8 mouse cellular contexts compared by ENCODE assay signal in the genomic region with DNA sequence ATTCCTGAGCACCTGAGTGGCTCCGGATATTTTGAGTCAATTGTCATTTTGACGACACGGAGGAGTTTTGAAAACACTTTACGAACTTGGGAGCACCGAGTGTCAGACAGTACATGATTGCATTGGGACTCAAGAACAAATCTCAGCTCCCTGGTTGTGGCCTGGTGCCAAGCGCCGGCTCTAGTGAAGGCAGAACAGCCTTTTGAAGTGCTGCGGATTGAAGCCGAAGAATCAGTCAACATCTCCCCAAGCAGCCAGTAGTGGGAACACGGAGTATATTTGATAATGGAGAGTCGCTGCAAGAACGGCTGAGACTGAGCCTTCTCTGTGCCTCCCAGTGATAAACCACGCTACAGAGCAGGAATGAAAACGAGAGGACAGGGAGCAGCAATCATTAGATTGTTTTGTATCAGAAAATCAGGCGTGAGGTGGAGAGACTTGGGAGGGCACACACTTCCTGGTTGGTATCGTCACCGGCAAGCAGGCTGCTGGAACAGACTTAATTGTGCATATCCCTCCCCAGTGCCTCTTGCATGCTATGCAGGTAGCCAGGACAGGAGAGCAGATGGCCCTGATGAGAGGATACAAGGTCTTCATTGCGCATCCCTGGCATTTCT.
DNase-seq lines count a peak whose midpoint lies in the region; ATAC-seq and TF ChIP-seq lines count a peak whose summit lies in the region.
"Had no signal": no experiment of that assay in that cellular context is flagged by ENCODE, and none has a peak within 500 bp of the region (broad histone marks: within the 10 kb centered on the region; RNA-seq: fewer than 3 reads in every experiment).

No protein-coding gene starts in this region.

- ATAC-seq in heart, embryonic 16.5 days (replicated peaks; ENCODE audit: extremely low read depth, insufficient read depth, low FRiP score), result no peak
- ATAC-seq: liver, postnatal 0 days had no signal

- H3K36me3 ChIP-seq in kidney, adult 2 months (ENCODE audit: control insufficient read depth, insufficient read depth, low read length), result no peaks in the 10 kb centered on the region
- no peaks in the 10 kb centered on the region for H3K36me3 ChIP-seq in heart, embryonic 16.5 days (ENCODE audit: control insufficient read depth, insufficient read depth)

- H3K27ac ChIP-seq in kidney, adult 2 months (ENCODE audit: insufficient read depth, low read depth, low read length), result no peak overlapping the region
- no peak overlapping the region for H3K27ac ChIP-seq in heart, embryonic 16.5 days (ENCODE audit: low read length)

- H3K4me2 ChIP-seq in heart, embryonic 16.5 days (ENCODE audit: low read depth, low read length), result peak overlapping the region; percentile 58

- TF ChIP-seq POLR2A in kidney, adult 2 months (IDR thresholded peaks at IDR 0.05; ENCODE audit: low read depth, low read length), result no peak

- TF ChIP-seq CTCF in kidney, adult 2 months (conservative IDR thresholded peaks at IDR 0.05; ENCODE audit: insufficient read depth, insufficient read length, low read depth, low read length), result no peak

- no peak overlapping the region for H3K9ac ChIP-seq in heart, embryonic 16.5 days (ENCODE audit: low read length)
- H3K9ac ChIP-seq: liver, postnatal 0 days had no signal

- H3K4me1 ChIP-seq in kidney, adult 2 months (ENCODE audit: control insufficient read depth, insufficient read depth, low read length), result no peaks in the 10 kb centered on the region
- peaks cover 5% of the 10 kb centered on the region; the same call in 1 of the 2 replicates for H3K4me1 ChIP-seq in heart, embryonic 16.5 days (ENCODE audit: control insufficient read depth, insufficient read depth, low read length)

- 65% methylated on average over 18 of the region's 18 CpGs for WGBS in kidney, adult 2 months
- WGBS in heart, embryonic 16.5 days, result 38% methylated on average over 18 of the region's 18 CpGs

- DNase-seq in kidney, adult 2 months, result peak; percentile 11
- DNase-seq in kidney, adult 11 months, result no peak
- peak; percentile 37 for DNase-seq in adrenal gland, postnatal 25 days
- peak; percentile 67 for DNase-seq in lung, postnatal 14 days
- no peak for DNase-seq in frontal cortex, postnatal 14 days (ENCODE audit: low spot score in 2 of 2)
- DNase-seq in yolk sac, embryonic 10.5 days (ENCODE audit: low spot score), result no peak
- DNase-seq: liver, postnatal 0 days had no signal

- no peak overlapping the region for H3K4me3 ChIP-seq in kidney, adult 2 months (ENCODE audit: insufficient read depth, low read depth, low read length)
- peak overlapping the region; percentile 28 for H3K4me3 ChIP-seq in heart, embryonic 16.5 days (ENCODE audit: low read length)

- no peaks in the 10 kb centered on the region for H3K9me3 ChIP-seq in heart, embryonic 16.5 days (replicated peaks; ENCODE audit: control insufficient read depth, low read length)

- H3K27me3 ChIP-seq in kidney, adult 2 months (replicated peaks; ENCODE audit: control insufficient read depth, insufficient read depth, low read length), result no peaks in the 10 kb centered on the region
- no peaks in the 10 kb centered on the region for H3K27me3 ChIP-seq in heart, embryonic 16.5 days (ENCODE audit: control insufficient read depth, insufficient read depth, low read length)

Comparison
In these comparisons a context has a peak if more than half of its experiments do, and no peak if none do; other contexts are left out.
1. DNase-seq: peak in kidney, adult 2 months (single experiment), adrenal gland, postnatal 25 days (single experiment) and lung, postnatal 14 days (single experiment); none in kidney, adult 11 months (single experiment), frontal cortex, postnatal 14 days (0 of 2) and yolk sac, embryonic 10.5 days (single experiment).